Mouse (Mus musculus) olfactory bulb, adult 2 months (tissue): ENCODE measurements at regions not wholly inside any gene's neighbourhood (a gene's known extent, or its start where the extent isn't known, plus 50 kb on each side); places are given as distances from the start of the nearest gene placed in this dataset.
"Not testable (repeated sequence)": the region's sequence is repeated elsewhere in the genome, so short reads cannot be mapped to it uniquely, and the experiment has no call there.

ENCODE experiments used
- H3K27ac ChIP-seq: fragments of 200-500 bp; 2 replicates; pipeline ENCODE4 v1.5.1; 2012; ENCODE audit warnings: low read depth, low read length; ENCODE audit not compliant: insufficient read depth
- H3K4me1 ChIP-seq: fragments of 200-500 bp; 2 replicates; pipeline ENCODE4 v1.6.1; 2012; ENCODE audit warnings: low read length; ENCODE audit not compliant: control insufficient read depth, insufficient read depth
- H3K4me3 ChIP-seq: fragments of 200-500 bp; 2 replicates; pipeline ENCODE4 v1.5.1; 2012; ENCODE audit warnings: mild to moderate bottlenecking, low read depth, low read length, moderate library complexity; ENCODE audit not compliant: insufficient read depth
- CTCF ChIP-seq: fragments of 200-500 bp; IDR thresholded peaks from 2 replicates; pipeline ENCODE4 v1.5.1; 2012; ENCODE audit warnings: low read depth, mild to moderate bottlenecking, low read length, moderate library complexity; ENCODE audit not compliant: insufficient read depth
- POLR2A ChIP-seq: fragments of 200-500 bp; IDR thresholded peaks from 2 replicates; pipeline ENCODE4 v1.6.1; 2012; ENCODE audit warnings: mild to moderate bottlenecking, low read depth, low read length, moderate library complexity; ENCODE audit not compliant: insufficient read depth
- WGBS: fragments of 180-500 bp; shearing (Covaris S2); methylation state at CpG from one replicate; pipeline ENCODE4 v1.1.7; 2018; 5-methylcytosine and 5-hydroxymethylcytosine counted together

- not testable (repeated sequence) for H3K4me1 ChIP-seq, H3K27ac ChIP-seq, H3K4me3 ChIP-seq
- WGBS = 60% methylated on average over 11 of the region's 11 CpGs
Observed at GRCm38 (mm10) chr5:3141841-3142240, 199.4 kb upstream of the Cdk6 start.

GRCm38 (mm10) chr5:3146544-3147295 lies 194.6 kb upstream of the Cdk6 start:
- 35% methylated on average over 10 of the region's 11 CpGs for WGBS
- H3K4me3 ChIP-seq, H3K27ac ChIP-seq, H3K4me1 ChIP-seq: not testable (repeated sequence)

DNA sequence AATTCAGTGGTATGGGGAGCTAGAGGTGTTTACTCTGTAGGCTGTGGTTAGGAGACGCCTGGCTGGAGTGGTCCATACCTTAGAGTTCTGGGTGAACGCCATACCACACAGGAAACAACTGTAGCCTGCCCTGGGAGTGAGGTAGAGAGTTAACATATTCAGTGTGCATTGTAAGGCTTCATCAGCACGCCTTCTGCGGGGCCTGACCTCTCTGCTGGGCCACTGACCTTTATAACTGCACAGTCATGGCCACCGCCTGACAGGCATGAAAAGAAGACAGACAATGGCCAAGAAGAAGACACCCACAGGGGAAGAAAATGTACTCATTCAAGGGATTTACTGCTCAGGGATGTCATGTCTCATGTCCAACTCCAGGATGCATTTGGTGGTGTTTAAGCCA lies 191.4 kb upstream of the Cdk6 start:
- WGBS = 90% methylated on average over 5 of the region's 5 CpGs
- not testable (repeated sequence) for H3K4me1 ChIP-seq, H3K4me3 ChIP-seq, H3K27ac ChIP-seq

DNA sequence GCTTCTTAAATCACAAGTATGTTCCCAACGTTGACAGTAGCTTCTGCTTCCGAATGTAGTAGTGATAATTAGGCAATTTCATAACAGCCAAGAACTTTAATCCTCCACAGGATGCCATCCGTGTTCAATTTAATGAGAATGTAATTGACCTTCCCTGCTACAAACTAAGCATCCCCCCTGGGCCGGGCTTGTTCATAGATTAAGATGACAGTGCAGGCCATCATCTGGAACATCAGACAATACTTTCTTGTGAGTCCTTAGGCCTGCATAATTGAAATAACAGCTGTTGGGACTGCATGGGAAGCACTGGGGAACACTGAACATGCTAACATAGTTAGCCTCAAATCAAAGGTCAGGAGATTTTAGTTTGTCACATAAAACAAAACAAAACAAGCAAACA lies 190.5 kb upstream of the Cdk6 start:
- not testable (repeated sequence) for H3K4me1 ChIP-seq, H3K27ac ChIP-seq, H3K4me3 ChIP-seq
- 49% methylated on average over 4 of the region's 4 CpGs for WGBS

DNA sequence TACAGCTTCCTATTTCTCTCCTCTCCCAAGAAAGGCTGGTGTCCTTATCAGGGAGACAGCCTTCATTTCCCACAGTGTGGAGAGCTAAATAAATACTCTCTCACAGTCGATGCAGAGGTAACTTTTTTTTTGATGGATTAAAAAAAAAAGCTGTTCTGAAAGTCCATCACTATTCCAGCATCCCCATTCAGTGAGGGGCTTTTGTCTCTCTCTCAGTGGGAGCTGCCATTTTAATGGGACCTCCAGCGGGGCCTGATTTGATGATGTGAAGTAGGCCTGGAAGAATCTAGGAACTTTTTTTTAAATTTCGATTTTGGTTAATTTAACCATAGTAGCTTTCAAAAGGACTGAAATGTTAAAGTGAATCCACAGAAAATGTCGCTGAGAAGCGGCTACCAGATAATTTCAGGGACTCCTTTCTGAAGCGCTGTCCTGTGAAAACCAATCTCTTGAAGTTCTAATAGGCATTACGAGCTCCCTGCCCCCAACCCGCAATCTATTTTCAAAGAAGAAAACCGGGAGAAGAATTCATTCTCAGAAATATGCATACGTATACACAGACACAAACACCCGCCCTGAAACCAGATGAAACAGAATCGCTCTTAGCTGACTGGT lies 189.6 kb upstream of the Cdk6 start:
- not testable (repeated sequence) for H3K4me3 ChIP-seq, H3K27ac ChIP-seq, H3K4me1 ChIP-seq
- 9% methylated on average over 12 of the region's 12 CpGs for WGBS

DNA sequence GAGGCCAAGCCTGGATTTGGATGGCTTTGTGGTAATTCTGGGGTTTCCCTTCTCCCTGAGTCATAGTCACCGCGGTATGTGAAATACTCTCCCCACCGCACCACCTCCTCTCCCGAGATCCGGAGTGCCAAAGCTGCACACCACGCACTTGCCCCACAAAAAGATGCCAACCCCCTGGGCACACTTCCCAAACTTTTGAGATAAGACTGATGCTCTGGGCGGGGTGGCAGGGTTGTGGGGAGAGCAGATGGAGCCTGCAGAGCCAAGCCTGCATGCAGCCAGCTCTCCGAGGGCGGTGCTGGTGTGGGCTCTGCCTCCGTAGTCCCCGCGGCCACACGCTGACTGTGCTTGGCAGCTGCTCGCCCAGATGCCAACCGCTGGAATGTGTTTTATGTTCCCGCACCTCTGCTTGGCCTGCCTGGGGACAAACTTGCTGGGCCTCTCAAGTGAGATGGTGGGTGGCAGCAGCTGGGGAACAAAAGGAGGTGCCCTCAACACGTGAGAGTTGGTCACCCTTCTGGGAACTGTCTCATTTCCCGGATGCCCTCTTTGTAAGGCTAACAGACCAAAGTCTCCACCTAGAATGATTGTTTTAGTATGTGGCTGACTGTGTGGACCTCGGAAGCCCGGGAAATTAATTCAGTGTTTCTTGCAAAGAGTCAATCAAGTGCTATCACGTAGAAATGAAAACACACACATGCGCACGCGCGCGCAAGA lies 189.0 kb upstream of the Cdk6 start:
- WGBS = 19% methylated on average over 26 of the region's 26 CpGs
- H3K4me3 ChIP-seq = peak overlapping the region; percentile 37
- not testable (repeated sequence) for H3K4me1 ChIP-seq, H3K27ac ChIP-seq

DNA sequence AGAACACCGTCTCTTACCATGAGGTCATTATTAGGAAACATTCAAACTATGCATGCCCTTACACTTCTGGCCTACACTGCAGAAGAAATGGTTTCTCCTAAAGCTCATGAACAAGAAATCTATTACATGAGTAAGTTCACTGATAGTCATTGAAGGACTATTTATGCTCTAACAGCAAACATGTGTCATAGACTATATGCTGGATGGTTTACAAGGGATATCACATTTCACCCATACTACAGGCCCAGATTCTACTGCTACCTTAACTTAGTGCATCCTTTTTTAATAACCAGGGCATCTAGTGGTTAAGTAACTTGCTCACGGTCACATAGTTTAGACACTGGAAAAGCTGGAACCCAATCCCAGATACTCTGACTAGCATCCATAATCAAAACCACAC lies 175.8 kb upstream of the Cdk6 start:
- H3K4me3 ChIP-seq, H3K4me1 ChIP-seq, H3K27ac ChIP-seq: not testable (repeated sequence)
- 90% methylated on average over 2 of the region's 2 CpGs for WGBS

GRCm38 (mm10) chr5:3166496-3166895 lies 174.8 kb upstream of the Cdk6 start:
- not testable (repeated sequence) for H3K4me3 ChIP-seq, H3K4me1 ChIP-seq, H3K27ac ChIP-seq
- 81% methylated on average over 2 of the region's 2 CpGs for WGBS

DNA sequence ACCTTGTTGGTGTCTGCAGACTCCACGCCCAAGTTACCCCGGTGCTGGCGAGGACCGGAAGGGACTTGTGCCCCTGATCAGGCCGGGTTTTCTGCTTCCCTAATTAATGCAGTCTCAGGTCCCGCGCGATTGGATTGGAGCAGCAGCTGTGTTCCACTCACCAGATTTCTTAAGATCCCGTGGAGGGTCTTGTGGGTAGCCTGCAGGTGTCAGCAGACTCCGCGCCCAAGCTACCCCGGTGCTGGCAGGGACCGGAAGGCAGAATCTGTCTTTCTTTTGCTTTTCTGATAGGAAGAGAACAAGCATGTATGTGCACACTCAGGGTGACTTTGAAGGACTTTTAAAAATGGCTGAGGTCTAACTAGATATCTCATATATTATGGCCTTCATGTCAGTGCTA lies 147.7 kb upstream of the Cdk6 start:
- not testable (repeated sequence) for H3K4me1 ChIP-seq, H3K27ac ChIP-seq
- WGBS = 73% methylated on average over 13 of the region's 13 CpGs

GRCm38 (mm10) chr5:3197952-3198841 lies 143.1 kb upstream of the Cdk6 start:
- Histone ChIP-seq H3K27ac (no peak overlapping the region), H3K4me3 (no peak overlapping the region), H3K4me1 (no peaks in the 10 kb centered on the region)
- WGBS = 63% methylated on average over 16 of the region's 16 CpGs
- TF ChIP-seq CTCF (no peak), POLR2A (no peak)

More for the DNA sequence above, 147.7 kb upstream of the Cdk6 start:
- H3K4me3 ChIP-seq = not testable (repeated sequence)

- 62% methylated on average over 7 of the region's 7 CpGs for WGBS
- H3K4me1 ChIP-seq, H3K4me3 ChIP-seq, H3K27ac ChIP-seq: not testable (repeated sequence)
Observed at GRCm38 (mm10) chr5:3198869-3199550, 142.3 kb upstream of the Cdk6 start.

DNA sequence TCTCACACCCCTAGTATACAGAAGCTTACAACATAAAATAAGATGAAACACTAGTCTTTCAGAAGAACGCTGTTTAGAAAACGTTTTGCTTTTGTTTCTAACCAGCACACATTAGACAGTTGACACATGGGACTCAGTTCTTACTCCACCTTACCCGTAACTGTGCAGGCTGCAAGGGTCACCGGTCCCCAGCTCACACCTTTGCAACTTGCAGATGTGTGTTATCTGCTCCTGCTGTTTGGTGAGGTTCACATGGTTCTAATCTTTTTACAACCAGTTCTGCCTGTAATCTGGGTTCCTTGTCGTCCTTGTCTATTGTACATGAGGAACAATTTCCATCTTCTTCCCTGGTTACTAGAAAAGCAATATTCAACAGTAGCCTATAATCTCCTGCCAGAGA lies 135.1 kb upstream of the Cdk6 start:
- not testable (repeated sequence) for H3K4me1 ChIP-seq, H3K27ac ChIP-seq, H3K4me3 ChIP-seq
- WGBS = 73% methylated on average over 5 of the region's 5 CpGs

GRCm38 (mm10) chr5:3208293-3208692 lies 133.0 kb upstream of the Cdk6 start:
- H3K27ac ChIP-seq, H3K4me3 ChIP-seq, H3K4me1 ChIP-seq: not testable (repeated sequence)
- 93% methylated on average over 4 of the region's 4 CpGs for WGBS
